Mouse (Mus musculus) layer of hippocampus, adult 2 months (tissue): Measurements from ENCODE around the gene Rabgap1. TPM values are rescaled to one million over a fixed set of nuclear protein-coding genes. Genes with fewer than 3 reads are reported as not detected.

Source experiments
- DNase-seq, 2 experiments: peaks; one replicate each; pipeline ENCODE4 v3.0.0; 2022; ENCODE audit warnings: low spot score in 2 of 2
- H3K27ac ChIP-seq: fragments of 200-600 bp; 2 replicates; pipeline ENCODE4 v1.8.1; 2022
- H3K4me3 ChIP-seq: fragments of 200-600 bp; 2 replicates; pipeline ENCODE4 v1.8.1; 2022; ENCODE audit warnings: mild to moderate bottlenecking
- CTCF ChIP-seq: fragments of 200-600 bp; conservative IDR thresholded peaks from 2 replicates; pipeline ENCODE4 v1.8.1; 2022; ENCODE audit warnings: antibody characterized with exemption, mild to moderate bottlenecking, moderate library complexity
- long read RNA-seq, 2 experiments: library from polyadenylated mRNA; stranded (forward); transcript quantifications; one replicate each; pipeline ENCODE4 v2.0.0; 2021; ENCODE audit warnings: borderline mapping rate in 2 of 2
- total RNA-seq, 2 experiments: library from RNA; stranded (reverse); gene quantifications; 2 replicates each; pipeline ENCODE4 v1.2.3; 2021

Gene Rabgap1
- 10 to 100 TPM; 92.7 to 99.2 TPM for total RNA-seq
- long read RNA-seq, experiment 1, full-length matches to known transcripts, result 40 of 58 reads
- long read RNA-seq, experiment 1, partial matches to known transcripts, result 5 of 58 reads
- long read RNA-seq, experiment 1, other reads (novel, unspliced or antisense), result 13 of 58 reads
- long read RNA-seq, experiment 2, full-length matches to known transcripts, result 52 of 82 reads
- long read RNA-seq, experiment 2, partial matches to known transcripts, result 10 of 82 reads
- long read RNA-seq, experiment 2, other reads (novel, unspliced or antisense), result 20 of 82 reads

DNA sequence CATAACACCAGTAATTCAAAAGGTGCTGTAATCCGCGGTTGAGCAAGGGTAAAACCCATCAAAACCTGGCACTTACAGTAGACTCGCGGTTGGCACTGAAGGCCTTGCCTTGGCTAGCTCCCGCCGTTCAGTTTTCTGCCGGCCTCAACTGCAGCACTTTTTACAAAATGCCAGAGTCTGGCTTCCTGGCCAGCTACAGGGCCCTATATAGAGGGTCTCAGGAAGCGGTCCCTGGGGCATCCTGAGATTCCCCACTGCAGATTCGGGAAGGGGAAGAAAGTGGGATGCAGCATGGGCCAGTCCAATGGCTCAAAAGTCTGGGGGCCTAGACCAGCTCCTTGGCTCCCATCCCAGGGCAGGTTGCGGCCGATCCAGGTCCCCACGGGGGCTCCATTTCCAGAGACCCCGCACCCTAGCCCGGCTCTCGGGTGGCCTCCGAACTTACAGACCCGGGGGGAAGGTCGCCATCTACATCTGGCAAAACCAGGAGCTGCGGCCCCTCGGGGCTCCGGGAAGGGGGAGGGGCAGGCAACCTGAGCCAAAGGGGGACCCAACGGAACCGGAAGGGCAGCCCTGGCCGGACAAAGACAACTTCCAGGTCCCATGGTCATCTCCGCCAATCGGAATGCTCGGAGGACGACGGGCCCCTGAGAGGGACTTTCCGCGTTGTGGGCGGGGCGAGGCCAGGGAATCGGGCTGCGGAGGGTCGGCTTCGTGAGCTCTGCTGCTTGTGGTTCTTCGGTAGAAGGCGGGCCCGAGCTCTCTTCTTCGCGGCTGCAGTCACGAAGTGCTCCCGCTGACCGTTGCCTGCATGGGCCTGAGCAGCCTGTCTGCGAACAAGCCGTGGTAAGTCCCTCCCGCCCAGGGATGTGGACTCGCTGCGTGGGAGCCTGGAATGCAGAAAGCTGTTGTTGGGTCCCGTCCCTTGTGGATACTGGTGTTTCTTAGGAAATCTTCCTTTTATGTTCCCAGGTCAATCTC, at the start of gene Rabgap1, which contains the start of the genes Zbtb26 and Zbtb6:
TSS of gene Rabgap1 (plus strand) at position 669 of the 981 bp plus-strand sequence.
TSS of gene Zbtb26 (minus strand) at position 525 of the 981 bp plus-strand sequence.
TSS of gene Zbtb6 (minus strand) at position 561 of the 981 bp plus-strand sequence.
- peak within 1 kb of the TSS; percentile 92 for H3K27ac ChIP-seq
- DNase-seq, result peak; percentile 95 to 96
- H3K4me3 ChIP-seq, result peak within 1 kb of the TSS; percentile 94
- no peak for TF ChIP-seq CTCF

- peak; percentile 68 for TF ChIP-seq CTCF
- H3K27ac ChIP-seq, result no peak overlapping the region
- no peak for DNase-seq
Observed at GRCm38 (mm10) chr2:37395539-37395938, 47.5 kb upstream of the Rabgap1 start.

DNA sequence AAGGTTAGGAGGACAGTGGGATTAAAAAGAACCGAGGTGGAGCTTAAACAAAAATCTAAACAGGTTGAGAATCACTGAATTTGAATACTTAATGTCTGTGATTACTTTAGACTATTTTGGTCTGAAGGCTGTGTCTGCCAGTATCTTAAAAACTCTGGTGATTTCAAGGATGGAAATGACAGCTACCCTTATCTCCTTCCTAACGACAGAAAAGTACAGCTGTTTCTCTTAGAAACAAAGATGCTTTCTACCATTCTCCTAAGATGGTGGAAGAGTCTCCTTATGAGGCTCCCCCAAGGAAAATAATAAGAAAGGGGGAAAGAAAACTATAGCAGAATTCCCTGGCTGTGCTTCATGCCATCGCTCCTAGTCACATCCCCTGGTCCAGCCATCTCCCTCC, 21.2 kb upstream of the Rabgap1 start:
- DNase-seq, result no peak
- peak overlapping the region; percentile 71 for H3K4me3 ChIP-seq
- TF ChIP-seq CTCF, result no peak
- peak overlapping the region; percentile 98 for H3K27ac ChIP-seq

More at GRCm38 (mm10) chr2:37395539-37395938, 47.5 kb upstream of the Rabgap1 start:
- no peak overlapping the region for H3K4me3 ChIP-seq

DNA sequence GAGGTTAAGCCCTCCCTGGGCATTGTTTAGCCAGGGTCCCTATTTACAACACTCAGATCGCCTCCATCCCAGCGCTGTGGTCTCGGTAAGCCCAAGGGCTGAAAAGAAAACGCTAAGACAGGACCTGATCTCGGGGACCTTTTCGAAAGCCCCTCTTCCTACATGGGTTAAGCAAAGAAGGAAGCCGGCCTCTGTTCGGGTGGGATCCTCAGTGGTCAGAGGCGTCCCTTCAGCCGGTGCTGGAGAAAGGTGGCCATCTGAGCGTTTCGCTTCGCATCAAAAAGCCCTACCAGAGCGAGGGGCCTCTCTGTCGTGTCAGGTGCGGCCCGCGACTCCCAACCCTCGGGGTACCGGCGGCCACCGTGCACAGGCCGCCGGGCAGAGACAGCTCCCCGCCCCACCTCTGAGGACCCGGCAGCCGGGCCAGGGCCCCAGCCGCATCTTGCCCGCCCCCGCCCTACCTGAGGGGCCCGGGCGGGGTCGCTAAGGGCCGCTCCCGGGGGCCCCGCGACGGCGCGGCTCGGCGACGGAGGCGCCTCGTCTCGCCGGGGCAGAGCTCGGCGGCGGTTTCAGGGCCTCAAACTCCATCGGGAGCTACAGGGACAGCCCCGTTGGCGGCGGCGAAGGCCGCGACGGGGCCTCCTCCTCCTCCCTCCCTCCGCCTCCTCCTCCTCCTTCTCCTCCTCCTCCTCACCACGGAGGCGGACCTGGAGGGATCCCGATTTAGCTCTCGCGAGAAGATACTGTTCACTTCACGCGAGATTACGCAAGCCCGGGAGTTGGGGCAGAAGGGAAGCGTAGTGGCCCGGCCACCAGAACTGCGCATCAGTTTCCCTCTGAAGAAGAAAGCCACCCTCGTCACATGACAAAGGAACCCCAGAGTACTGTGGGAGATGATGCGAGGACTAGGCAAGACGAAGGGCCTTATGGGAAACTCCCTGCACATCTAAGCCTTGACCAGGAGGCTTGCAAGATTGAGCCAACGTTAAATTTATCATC, 20.5 kb upstream of the Rabgap1 start, which contains the start of gene Rc3h2:
TSS of gene Rc3h2 (minus strand) at position 598 of the 999 bp plus-strand sequence.
- DNase-seq, result peak; percentile 96 to 97
- H3K27ac ChIP-seq, result peak within 1 kb of the TSS; percentile 98
- peak within 1 kb of the TSS; percentile 71 for H3K4me3 ChIP-seq
- no peak for TF ChIP-seq CTCF

GRCm38 (mm10) chr2:37423671-37424070, 19.4 kb upstream of the Rabgap1 start:
- Histone ChIP-seq H3K4me3 (peak overlapping the region; percentile 71; the same call in 1 of the 2 replicates), H3K27ac (peak overlapping the region; percentile 98)
- DNase-seq, result no peak
- TF ChIP-seq CTCF, result no peak; the same call in 1 of the 2 replicates

GRCm38 (mm10) chr2:37430593-37431464, 12.2 kb upstream of the Rabgap1 start:
- peak; percentile 83 to 90 for DNase-seq
- no peak; the same call in 1 of the 2 replicates for TF ChIP-seq CTCF
- Histone ChIP-seq H3K27ac (peak overlapping the region; percentile 96), H3K4me3 (peak overlapping the region; percentile 57)

GRCm38 (mm10) chr2:37431609-37432008, 11.5 kb upstream of the Rabgap1 start:
- no peak for TF ChIP-seq CTCF
- peak overlapping the region; percentile 57 for H3K4me3 ChIP-seq
- no peak for DNase-seq
- H3K27ac ChIP-seq, result peak overlapping the region; percentile 96

- no peak for TF ChIP-seq CTCF
- H3K27ac ChIP-seq, result peak overlapping the region; percentile 89
- peak overlapping the region; percentile 90 for H3K4me3 ChIP-seq
- peak; percentile 93 to 94 for DNase-seq
Observed at GRCm38 (mm10) chr2:37451667-37452375, 8.7 kb downstream of the Rabgap1 start.

GRCm38 (mm10) chr2:37452376-37452760, 9.3 kb downstream of the Rabgap1 start:
- TF ChIP-seq CTCF, result no peak
- Histone ChIP-seq H3K27ac (peak overlapping the region; percentile 89), H3K4me3 (peak overlapping the region; percentile 90)
- no peak for DNase-seq

DNA sequence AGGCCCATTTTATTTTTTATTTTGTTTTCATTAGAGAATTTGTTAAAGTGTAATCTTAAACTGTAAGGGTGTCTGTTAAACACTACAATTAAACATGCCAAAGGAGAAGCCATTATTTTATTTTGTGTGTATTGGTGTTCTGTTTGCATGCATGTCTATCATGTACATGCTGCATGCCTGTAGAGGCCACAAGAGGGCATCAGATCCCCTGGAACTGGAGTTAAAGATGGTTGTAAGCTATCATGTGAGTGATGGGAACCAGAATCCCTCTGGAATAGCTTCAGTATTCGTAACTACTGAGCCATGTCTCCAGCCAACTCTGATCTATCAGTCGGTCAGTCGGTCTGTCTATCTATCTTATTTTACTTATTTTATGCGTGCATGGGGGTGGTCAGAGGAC, 17.6 kb downstream of the Rabgap1 start:
- no peak for DNase-seq
- TF ChIP-seq CTCF, result peak; percentile 47
- H3K4me3 ChIP-seq, result no peak overlapping the region
- H3K27ac ChIP-seq, result no peak overlapping the region
